Mouse (Mus musculus) ES-Bruce4 (cell line): ENCODE measurements around the gene Hoxd12. TPM values are rescaled to one million over a fixed set of nuclear protein-coding genes. Genes with fewer than 3 reads are reported as not detected.

Source experiments
- H3K27ac ChIP-seq: 2 replicates; pipeline ENCODE4 v1.5.1; 2012; ENCODE audit warnings: low read length, inconsistent platforms; ENCODE audit not compliant: insufficient read depth
- H3K27me3 ChIP-seq: 2 replicates; pipeline ENCODE4 v1.6.1; 2012; ENCODE audit warnings: mild to moderate bottlenecking, low read length, inconsistent platforms; ENCODE audit not compliant: control insufficient read depth, poor library complexity, insufficient read depth, severe bottlenecking
- H3K36me3 ChIP-seq: 2 replicates; pipeline ENCODE4 v1.6.1; 2012; ENCODE audit warnings: inconsistent platforms, mild to moderate bottlenecking, low read length, moderate library complexity; ENCODE audit not compliant: control insufficient read depth, poor library complexity, insufficient read depth, severe bottlenecking
- H3K4me1 ChIP-seq: one replicate; pipeline ENCODE4 v1.8.1; 2011; ENCODE audit warnings: low read length; ENCODE audit not compliant: control insufficient read depth, insufficient read depth
- H3K4me3 ChIP-seq: 2 replicates; pipeline ENCODE4 v1.5.1; 2011; ENCODE audit warnings: low read depth, mild to moderate bottlenecking, low read length
- H3K9ac ChIP-seq: 2 replicates; pipeline ENCODE4 v1.6.1; 2012; ENCODE audit warnings: low read depth, mild to moderate bottlenecking, inconsistent platforms; ENCODE audit not compliant: poor library complexity, severe bottlenecking
- H3K9me3 ChIP-seq: replicated peaks from 2 replicates; pipeline ENCODE4 v1.6.1; 2012; ENCODE audit warnings: mild to moderate bottlenecking, low read length, inconsistent platforms; ENCODE audit not compliant: control insufficient read depth, poor library complexity, insufficient read depth, severe bottlenecking
- CTCF ChIP-seq: IDR thresholded peaks from one replicate; pipeline ENCODE4 v1.8.1; 2011; ENCODE audit warnings: low read depth, low read length
- EP300 ChIP-seq: IDR thresholded peaks from 2 replicates; pipeline ENCODE4 v1.6.1; 2011; ENCODE audit warnings: low read depth, low read length; ENCODE audit not compliant: insufficient read depth
- POLR2A ChIP-seq: IDR thresholded peaks from one replicate; pipeline ENCODE4 v1.8.1; 2011; ENCODE audit warnings: low read length; ENCODE audit not compliant: insufficient read depth
- polyA plus RNA-seq: library from polyadenylated mRNA; stranded (reverse); fragments of >200 nt; gene quantifications from 2 replicates; pipeline ENCODE4 v1.2.4, GENCODE M21; 2011; ENCODE audit warnings: low read depth; ENCODE audit not compliant: missing spikeins, insufficient read depth, insufficient read length

Gene Hoxd12
- polyA plus RNA-seq, 1 experiment: not detected

DNA sequence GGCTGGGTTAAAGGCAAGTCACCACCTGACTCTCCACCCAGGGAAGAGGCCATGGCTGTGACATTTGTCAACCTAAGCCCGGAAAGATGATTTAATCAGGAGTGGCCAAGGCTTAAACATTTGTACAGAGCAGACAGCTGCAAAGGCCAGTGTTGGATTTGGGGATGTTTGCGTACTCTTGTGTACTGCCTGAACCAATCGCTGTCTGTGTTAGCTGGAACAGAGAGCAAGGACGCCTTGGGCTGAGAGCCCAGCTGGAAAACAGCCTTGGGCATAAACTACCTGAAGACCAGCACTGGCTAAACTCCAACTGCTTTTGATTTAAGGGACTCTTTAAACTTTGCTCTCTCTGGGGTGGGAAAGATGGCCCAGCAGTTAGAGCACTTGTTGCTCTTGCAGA, 33.9 kb downstream of the Hoxd12 start:
- Histone ChIP-seq H3K27ac (no peak overlapping the region), H3K9ac (no peak overlapping the region), H3K36me3 (no peaks in the 10 kb centered on the region), H3K4me3 (no peak overlapping the region), H3K27me3 (peaks cover 72% of the 10 kb centered on the region), H3K4me1 (no peaks in the 10 kb centered on the region), H3K9me3 (no peaks in the 10 kb centered on the region)
- TF ChIP-seq EP300 (no peak), CTCF (no peak), POLR2A (no peak)

DNA sequence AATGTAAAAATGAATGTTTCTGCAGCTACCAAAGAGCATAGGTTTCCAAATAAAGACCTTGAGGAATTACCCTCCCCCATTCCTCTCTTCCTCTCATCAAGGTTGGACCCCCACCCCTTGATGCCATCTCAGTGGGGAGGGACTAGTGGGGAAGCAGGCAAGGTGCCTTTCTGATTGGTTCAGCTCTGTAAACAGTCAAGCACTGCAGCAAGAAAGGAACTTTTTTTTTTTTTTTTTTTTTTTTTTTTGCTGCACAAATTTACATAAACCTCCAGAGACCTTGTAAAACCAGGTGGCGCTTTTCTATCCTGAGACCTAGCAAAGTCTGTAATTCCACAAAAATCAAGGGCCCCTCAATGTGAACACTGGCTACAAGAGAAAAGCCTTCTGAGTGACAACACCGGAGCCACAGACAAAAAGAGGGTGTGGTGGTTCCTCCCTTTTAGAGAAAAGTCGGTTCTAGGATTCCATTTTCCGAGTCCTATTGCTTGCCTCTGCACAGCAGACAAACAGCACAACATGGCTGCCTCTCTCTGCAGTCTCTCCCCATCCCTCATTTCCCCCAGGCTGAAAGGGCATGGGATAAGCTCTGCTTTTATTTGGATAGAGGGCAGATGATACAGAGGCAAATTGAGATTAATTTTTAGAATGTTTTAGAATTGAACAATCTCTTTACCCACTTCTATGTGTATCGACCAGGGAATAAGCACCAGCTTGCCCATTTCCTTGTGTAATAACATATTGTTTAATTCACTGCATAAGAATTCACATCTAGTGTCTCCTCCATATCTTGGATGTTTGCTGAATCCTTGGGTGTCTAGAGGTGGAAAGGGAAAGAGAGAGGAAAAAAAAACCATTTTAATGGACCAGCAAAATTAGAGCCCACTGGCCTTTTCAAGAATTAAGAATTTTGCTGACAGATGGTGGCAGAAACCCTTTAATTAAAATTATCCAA, 34.9 kb downstream of the Hoxd12 start:
- H3K4me3 ChIP-seq: no peak overlapping the region
- H3K4me1 ChIP-seq: no peaks in the 10 kb centered on the region
- H3K9ac ChIP-seq: no peak overlapping the region
- H3K36me3 ChIP-seq: no peaks in the 10 kb centered on the region
- H3K9me3 ChIP-seq: no peaks in the 10 kb centered on the region
- H3K27me3 ChIP-seq: peaks cover 71% of the 10 kb centered on the region
- H3K27ac ChIP-seq: no peak overlapping the region
- TF ChIP-seq CTCF (no peak), POLR2A (no peak), EP300 (no peak)

- Histone ChIP-seq H3K4me1 (no peaks in the 10 kb centered on the region), H3K9me3 (no peaks in the 10 kb centered on the region), H3K36me3 (no peaks in the 10 kb centered on the region), H3K9ac (no peak overlapping the region), H3K27me3 (peaks cover 58% of the 10 kb centered on the region), H3K27ac (no peak overlapping the region), H3K4me3 (no peak overlapping the region)
- TF ChIP-seq POLR2A (no peak), CTCF (no peak), EP300 (no peak)
Measured at GRCm38 (mm10) chr2:74710929-74711543, 36.2 kb downstream of the Hoxd12 start.

DNA sequence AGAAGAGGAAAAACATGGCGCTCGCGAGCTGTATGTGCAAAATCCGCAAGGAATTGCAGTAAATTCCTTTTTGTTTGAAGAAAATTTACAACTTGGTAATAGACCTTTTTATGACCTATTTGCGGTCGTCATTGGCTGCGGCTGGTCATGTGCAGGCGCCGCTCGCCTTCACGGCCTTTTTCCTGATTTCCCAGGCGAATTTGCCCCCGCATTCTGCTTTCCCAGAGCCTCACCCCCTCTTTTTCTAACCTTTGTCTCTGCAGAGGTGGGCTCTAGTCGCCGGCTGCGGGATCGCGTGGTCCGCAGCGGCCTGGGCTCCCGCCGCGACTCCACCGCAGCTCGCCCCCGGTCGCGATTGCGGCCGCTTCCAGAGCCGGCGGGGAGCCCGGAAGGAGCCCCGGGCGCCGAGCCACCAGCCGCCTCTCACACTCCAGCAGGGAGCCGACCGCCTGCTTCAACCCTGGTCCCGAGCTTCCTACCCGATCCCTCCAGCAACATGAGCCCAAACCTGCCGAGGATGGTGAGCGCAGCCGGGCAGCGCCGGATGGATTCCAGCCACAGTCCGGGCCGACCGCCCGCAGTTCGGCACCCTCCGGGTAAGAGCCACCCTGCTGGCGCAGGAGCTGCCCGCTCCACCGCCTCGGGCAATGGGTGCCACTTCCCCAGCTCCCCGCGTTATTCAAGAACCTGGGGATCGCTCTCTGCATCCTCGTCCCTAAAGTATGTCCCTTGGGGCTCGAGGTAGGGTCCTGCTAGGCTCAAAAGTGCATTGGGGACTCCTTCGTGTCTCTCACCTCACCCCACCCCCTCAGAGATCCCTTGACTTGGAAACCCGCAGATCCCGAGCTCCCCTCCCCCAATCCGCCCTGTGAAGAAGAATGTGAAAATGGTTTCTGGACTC, 37.2 kb downstream of the Hoxd12 start, which contains the start of the genes Hoxd3 and Hoxd4:
Hoxd3 (plus strand) TSS at position 207 of the 901 bp plus-strand sequence.
Hoxd4 (plus strand) TSS at position 209 of the 901 bp plus-strand sequence.
- Histone ChIP-seq H3K4me1 (no peaks in the 10 kb centered on the region), H3K36me3 (no peaks in the 10 kb centered on the region), H3K9me3 (no peaks in the 10 kb centered on the region), H3K27ac (no peak within 1 kb of the TSS), H3K27me3 (peaks cover 49% of the 10 kb centered on the region), H3K9ac (peak within 1 kb of the TSS; percentile 22; the same call in 1 of the 2 replicates), H3K4me3 (peak within 1 kb of the TSS; percentile 52)
- TF ChIP-seq POLR2A (no peak), EP300 (no peak), CTCF (no peak)

GRCm38 (mm10) chr2:74713239-74714150, 38.7 kb downstream of the Hoxd12 start:
- no peak overlapping the region for H3K9ac ChIP-seq
- no peaks in the 10 kb centered on the region for H3K36me3 ChIP-seq
- no peak overlapping the region for H3K27ac ChIP-seq
- TF ChIP-seq CTCF (no peak), EP300 (no peak), POLR2A (no peak)
- no peaks in the 10 kb centered on the region for H3K9me3 ChIP-seq
- peaks cover 45% of the 10 kb centered on the region for H3K27me3 ChIP-seq
- no peaks in the 10 kb centered on the region for H3K4me1 ChIP-seq
- H3K4me3 ChIP-seq: no peak overlapping the region
